Mouse (Mus musculus): ENCODE measurements around the gene Pcnx2.

Pcnx2 gene

DNA sequence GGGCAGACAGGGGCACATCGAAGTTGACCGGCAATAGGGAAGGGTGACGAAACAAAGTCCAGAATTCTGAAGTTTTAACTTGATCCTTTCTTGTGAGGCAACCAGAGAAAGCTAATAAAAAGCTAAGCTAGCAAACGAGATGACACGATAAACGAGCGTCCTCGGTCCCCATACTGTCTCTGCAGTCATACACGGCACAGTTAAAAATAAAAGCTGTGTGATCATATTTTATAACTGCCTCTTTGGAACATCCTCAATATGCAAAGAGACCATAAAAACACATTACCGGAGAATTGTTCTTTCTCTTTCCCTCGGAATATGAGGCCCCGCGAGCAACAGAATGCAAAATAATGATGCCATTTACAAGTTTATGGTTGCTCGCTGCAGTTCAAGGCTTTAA, 76.1 kb downstream of the Pcnx2 start:
- DNase-seq (ENCODE audit: low spot score): no peak

- DNase-seq (ENCODE audit: low spot score): no peak
These were observed 78.3 kb downstream of the Pcnx2 start for GRCm38 (mm10) chr8:125819797-125820196.

GRCm38 (mm10) chr8:125818796-125819195, 79.3 kb downstream of the Pcnx2 start:
- no peak for DNase-seq (ENCODE audit: low spot score)

- DNase-seq (ENCODE audit: low spot score): no peak
These were observed 81.4 kb downstream of the Pcnx2 start for GRCm38 (mm10) chr8:125816742-125817141.

- no peak for DNase-seq (ENCODE audit: low spot score)
These were observed 89.3 kb downstream of the Pcnx2 start for GRCm38 (mm10) chr8:125808826-125809225.

- no peak for DNase-seq (ENCODE audit: low spot score)
These were observed 90.2 kb downstream of the Pcnx2 start for GRCm38 (mm10) chr8:125807905-125808310.

DNA sequence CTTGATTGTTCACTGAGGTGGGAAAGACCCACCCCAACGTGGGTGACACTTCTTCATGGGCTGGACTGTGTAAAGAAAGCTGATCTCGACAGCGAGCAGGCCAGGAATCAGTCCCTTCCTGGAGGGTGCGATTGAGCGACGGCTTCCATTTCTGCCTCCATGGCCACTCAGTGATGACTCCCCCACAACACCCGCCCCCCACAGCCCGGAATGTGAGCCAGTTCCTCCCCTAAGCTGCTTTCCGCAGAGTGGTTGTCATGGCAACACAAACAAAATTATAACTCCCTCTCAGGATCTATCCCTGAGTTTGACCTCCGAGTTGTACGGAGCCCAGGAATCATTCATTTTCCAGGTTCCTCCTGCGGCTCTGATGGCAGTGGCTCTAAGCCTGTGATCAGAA, 91.7 kb downstream of the Pcnx2 start:
- no peak for DNase-seq (ENCODE audit: low spot score)

- DNase-seq (ENCODE audit: low spot score): no peak
These were observed 101.1 kb downstream of the Pcnx2 start for GRCm38 (mm10) chr8:125796970-125797369.

GRCm38 (mm10) chr8:125795341-125795740, 102.8 kb downstream of the Pcnx2 start:
- DNase-seq (ENCODE audit: low spot score): no peak

DNA sequence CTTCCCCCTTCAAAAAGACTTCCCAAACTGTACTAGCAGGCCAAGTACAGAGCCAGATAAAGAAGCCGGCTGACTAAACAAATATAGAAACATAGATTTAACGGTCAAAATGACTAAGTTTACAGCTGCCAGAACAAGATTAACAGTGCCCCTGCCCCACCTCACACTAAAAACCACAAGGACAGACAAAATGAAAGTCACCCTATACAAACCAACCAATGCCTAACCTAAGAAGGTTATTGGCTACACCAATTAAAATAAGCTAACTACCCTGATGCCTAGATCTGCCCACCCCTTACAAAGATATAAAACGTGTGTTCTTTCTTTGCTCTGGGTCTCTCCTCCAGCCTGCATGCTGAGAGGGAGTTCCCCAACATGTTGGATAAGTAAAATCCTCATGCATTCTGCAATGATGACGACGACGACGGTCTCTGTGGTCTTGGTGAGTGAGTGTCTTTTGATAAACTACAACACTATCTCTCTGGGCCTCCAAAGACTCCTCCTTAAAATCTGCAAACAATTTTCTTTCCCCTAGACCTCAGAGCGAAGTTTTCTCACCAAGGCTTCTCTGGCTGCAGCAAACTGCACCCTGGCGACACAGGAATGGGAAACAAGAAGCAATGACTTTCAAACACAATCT, 105.2 kb downstream of the Pcnx2 start:
- DNase-seq (ENCODE audit: low spot score): peak; percentile 3

DNA sequence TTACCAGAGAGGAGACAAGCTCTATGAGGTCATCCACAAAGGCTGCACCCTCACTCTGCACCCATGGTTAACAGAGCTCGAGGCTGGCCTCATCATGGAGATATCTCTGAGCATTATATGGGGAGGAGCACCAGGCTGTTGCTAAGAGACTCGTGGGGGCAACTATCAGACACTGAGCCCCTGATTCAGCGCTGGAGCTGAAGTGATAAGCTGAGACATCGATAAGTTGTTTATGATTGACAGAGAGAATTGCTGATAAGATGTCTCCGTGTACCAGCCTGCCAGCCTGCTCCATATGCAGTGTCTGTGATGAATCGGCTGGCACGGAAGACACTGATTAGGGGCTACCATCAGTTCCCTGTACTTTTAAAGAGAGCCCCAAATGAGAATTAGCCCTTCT, 111.2 kb downstream of the Pcnx2 start:
- no peak for DNase-seq (ENCODE audit: low spot score)

- no peak for DNase-seq (ENCODE audit: low spot score)
These were observed 116.0 kb downstream of the Pcnx2 start for GRCm38 (mm10) chr8:125782161-125782560.

- no peak for DNase-seq (ENCODE audit: low spot score)
These were observed 118.5 kb downstream of the Pcnx2 start for GRCm38 (mm10) chr8:125779656-125780055.

- DNase-seq (ENCODE audit: low spot score): no peak
These were observed 119.2 kb downstream of the Pcnx2 start for GRCm38 (mm10) chr8:125778919-125779318.

DNA sequence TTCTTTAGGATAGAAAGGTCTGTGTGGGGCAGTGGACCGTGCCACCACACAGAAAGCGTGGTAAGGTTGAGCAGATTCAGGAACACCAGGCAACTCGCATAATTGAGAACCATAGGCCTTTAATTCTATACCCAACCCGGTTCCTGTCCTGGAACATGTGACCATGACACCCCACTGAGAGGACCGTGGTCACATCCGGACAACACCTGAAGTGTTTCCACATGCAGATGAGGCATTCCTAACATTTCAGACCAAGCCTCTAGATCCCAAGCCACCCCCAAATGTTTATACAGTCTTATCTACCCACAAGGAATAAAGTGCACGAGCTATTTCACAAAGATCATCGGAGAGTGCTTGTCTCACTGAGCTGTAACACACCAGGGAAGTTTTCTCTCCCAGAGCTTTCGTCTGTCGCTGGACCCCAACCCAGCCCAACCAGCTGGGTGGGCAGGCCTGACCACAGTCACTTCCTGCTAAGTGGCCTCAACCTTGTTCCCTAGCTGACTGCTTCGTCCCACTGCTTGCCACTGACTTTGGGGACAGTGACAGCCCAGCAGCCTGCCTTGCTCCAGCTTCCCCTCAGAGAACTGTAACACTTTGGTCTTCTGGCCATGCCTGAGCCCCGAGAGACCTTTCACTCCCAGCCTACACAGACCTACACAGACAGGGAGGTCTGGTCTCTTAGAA, 120.5 kb downstream of the Pcnx2 start:
- DNase-seq (ENCODE audit: low spot score): no peak

DNA sequence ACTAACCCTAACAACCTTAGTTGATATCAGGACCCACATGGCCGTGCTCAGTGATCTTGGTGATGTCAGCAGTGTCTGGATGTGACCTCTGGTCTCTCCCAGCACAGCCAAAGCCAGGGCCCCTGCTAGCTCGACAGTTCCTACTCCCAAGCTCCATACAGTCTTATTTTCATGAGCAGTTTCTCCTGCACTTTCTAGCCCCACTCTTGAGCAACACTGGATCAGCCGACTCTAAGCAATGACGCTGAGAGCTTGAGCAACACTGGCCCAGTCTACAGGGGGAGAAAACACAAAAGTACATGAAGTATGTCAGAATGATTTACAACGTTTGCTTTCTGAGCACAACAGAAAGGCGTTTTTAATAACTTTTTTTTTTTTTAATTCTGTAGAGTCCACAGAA, 121.3 kb downstream of the Pcnx2 start:
- DNase-seq (ENCODE audit: low spot score): no peak

DNA sequence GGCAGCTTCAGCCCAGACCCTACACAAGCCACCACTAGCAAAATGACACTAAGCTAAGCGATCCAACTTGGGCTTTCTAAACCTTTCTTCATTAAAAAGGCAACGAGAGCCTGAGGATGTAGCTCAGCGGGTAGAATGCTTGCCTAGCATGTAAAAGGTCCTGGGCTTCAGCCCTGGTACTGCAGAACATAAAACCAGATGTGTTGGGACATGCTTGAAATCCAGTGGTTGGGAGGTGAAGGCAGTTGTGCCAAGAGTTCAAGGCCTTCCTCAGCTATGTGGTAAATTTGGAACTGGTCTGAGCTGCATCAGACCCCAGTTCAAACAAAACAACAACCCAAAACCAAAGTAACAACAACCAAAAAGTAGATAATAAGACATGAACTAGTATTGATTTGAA, 121.8 kb downstream of the Pcnx2 start:
- DNase-seq (ENCODE audit: low spot score): no peak

DNA sequence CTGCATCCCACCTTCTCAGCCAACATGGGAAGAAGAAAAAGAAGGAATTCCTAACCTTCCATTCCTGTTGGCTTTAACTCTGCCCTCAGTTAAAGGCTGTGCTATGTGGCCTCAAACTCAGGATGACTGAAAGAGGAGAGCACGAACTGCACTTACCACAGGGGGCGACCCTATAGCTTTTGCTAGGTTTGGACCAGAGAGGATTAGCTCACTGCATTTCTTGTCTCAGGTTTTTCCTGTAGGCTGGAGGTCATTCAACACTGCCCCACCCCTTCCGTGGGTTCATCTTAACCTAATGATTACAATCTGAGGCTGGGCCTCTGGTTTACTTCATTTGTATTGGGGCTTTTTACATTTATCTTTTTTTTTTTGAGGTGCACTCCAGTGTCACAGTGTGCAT, 123.1 kb downstream of the Pcnx2 start:
- no peak for DNase-seq (ENCODE audit: low spot score)

- DNase-seq (ENCODE audit: low spot score): no peak
These were observed 124.8 kb downstream of the Pcnx2 start for GRCm38 (mm10) chr8:125773281-125773803.

DNA sequence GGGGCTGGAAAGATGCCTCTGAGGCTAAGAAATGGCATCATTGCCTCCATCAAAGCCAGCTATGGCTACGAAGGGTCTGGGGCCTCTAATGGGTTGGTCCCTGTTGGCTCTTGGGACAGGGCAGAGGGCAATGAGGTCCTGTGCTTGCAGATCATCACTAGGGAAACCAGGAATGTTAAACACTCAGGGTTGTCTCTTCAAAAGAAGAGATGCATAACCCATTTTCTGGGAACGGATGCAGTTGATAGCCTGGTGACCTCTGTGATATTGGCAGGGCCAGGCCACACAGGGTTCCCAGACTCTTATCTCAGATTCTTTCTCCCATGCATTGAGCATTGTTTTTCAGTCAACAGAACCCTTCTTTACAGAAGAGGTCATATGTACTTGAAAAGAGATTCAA, 125.8 kb downstream of the Pcnx2 start:
- DNase-seq (ENCODE audit: low spot score): no peak

DNA sequence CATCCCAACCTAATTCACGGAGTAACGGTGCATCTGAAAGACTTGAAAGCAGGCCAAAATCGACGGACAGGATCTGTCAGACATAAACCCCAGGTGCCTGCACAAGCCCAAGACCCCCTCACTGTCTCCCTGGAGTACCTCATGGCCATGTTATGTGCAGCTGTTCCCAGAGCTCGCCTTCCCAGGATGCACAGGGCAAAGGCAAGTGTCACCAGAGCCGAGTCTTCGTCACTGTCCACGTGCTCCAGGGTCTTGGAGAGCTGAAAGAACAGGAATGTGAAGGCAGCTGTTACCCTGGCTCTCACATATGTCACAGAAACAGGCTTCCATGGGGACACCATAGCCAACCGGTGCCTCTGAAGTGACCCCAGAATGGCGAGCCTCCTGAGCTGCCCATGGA, 130.0 kb downstream of the Pcnx2 start:
- DNase-seq (ENCODE audit: low spot score): no peak

- no peak for DNase-seq (ENCODE audit: low spot score)
These were observed 134.9 kb downstream of the Pcnx2 start for GRCm38 (mm10) chr8:125763066-125763786.

DNA sequence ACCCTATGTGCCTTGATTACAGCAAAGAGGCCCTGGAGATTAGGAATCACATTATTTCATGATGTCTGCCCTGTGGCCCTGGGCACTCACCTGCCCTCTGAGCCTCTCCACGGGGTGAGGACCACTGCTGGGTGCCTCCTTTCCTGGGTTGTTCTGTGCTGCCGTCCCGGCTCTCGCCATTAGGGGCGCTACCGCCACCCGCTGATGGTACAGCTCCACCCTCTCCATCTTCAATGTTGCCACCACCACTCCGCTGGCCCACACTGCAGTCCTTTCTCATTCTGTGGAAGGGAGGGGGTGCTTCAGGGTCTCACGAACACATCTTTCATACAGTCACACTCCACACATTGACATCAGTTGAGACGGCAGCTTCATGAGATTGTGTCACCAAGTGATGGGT, 139.1 kb downstream of the Pcnx2 start:
- no peak for DNase-seq (ENCODE audit: low spot score)

All from c-Kit-positive CD71-positive TER-119-positive erythroid progenitor cells, embryonic 14.5 days (primary cell).